Mouse (Mus musculus): ENCODE measurements at regions not wholly inside any gene's neighbourhood (a gene's known extent, or its start where the extent isn't known, plus 50 kb on each side); places are given as distances from the start of the nearest gene placed in this dataset.

DNA sequence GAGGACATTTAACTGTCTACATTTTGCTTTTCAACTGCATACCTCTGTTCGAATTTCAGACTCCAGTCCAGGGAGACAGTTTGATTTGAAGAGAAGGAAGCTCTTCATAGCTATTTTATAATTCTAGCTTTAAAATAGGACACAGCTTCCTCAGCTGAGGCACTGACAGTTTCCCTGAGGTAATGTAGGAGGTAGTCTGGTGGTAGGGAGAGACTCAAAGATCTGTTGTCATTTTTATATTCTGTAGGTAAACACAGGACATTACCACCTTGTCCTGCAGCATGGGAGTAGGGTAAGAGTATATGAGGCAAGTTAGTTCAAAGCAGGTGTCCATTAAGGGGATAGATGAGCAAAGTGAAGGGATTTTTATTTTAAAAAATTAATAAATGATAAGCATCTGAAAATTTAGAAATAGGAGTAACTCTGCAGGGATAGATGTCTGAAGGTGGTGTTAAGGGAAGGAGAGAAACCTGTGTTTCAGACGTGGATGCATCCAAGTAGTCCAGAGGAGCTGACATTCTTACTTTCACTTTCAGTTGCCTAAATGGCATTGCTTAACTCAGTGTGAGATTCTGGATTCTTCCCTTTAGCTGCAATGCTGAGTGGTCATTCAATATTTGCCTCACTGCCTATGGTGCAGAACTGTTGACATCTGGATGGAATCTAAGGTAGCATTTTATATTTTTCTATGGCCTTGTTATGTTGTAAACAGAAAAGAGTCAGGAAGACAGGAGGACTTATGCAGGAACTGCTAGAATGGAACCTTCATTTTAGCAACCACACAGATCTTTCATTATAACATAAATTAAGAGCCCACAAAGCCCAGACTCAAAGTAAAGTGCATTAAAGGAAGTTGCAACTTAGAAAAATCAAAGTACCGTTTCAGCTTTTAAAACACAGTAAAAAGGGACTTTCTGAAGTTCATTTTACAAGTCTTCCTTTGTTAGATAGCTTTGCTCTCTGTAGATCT is 126.3 kb upstream of the Syt1 start:
- Histone ChIP-seq H3K9me3 (no peaks in the 10 kb centered on the region), H3K27me3 (no peaks in the 10 kb centered on the region), H3K27ac (replicated peaks) (no peak overlapping the region), H3K4me3 (no peak overlapping the region), H3K4me2 (no peak overlapping the region), H3K36me3 (no peaks in the 10 kb centered on the region), H3K4me1 (replicated peaks) (no peaks in the 10 kb centered on the region), H3K9ac (no peak overlapping the region)
- no peak for ATAC-seq (ENCODE audit: low FRiP score, low read depth)
- 76% methylated on average over 3 of the region's 3 CpGs for WGBS

- Histone ChIP-seq H3K9me3 (no peaks in the 10 kb centered on the region), H3K36me3 (no peaks in the 10 kb centered on the region), H3K27me3 (no peaks in the 10 kb centered on the region), H3K4me3 (no peak overlapping the region), H3K4me2 (no peak overlapping the region), H3K27ac (replicated peaks) (no peak overlapping the region), H3K4me1 (replicated peaks) (no peaks in the 10 kb centered on the region), H3K9ac (no peak overlapping the region)
- ATAC-seq (ENCODE audit: low FRiP score, low read depth): no peak
- WGBS: 95% methylated on average over 4 of the region's 4 CpGs
Observed at GRCm38 (mm10) chr10:109134521-109134920, 123.7 kb upstream of the Syt1 start.

DNA sequence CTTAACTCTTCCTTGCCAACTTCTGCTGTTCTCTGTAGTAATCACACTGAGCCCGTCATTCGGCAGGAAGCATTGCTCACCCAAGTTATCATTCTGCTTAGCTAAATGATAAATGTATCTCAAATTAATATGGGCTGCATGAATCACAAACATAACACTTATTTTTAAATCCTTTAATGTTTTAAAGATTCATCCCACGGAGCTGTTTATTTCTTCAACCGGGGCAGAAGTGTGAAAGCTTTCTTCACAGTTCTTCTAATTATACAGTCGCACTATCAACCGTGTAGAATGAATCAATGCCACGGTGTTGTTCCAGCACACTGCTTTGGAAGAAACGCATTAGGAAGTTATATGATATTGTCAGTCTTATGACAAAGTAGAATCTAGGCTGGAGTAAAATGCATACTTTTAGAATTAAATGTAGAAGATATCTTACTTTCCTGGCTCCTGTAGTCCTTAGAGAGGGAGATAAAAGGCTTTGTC is 121.3 kb upstream of the Syt1 start:
- Histone ChIP-seq H3K27ac (replicated peaks) (no peak overlapping the region), H3K4me3 (no peak overlapping the region), H3K4me2 (no peak overlapping the region), H3K36me3 (no peaks in the 10 kb centered on the region), H3K9me3 (no peaks in the 10 kb centered on the region), H3K9ac (no peak overlapping the region), H3K4me1 (replicated peaks) (no peaks in the 10 kb centered on the region), H3K27me3 (no peaks in the 10 kb centered on the region)
- ATAC-seq (ENCODE audit: low FRiP score, low read depth): no peak
- 55% methylated on average over 8 of the region's 8 CpGs for WGBS

- Histone ChIP-seq H3K9ac (no peak overlapping the region), H3K27ac (replicated peaks) (no peak overlapping the region), H3K9me3 (no peaks in the 10 kb centered on the region), H3K27me3 (no peaks in the 10 kb centered on the region), H3K4me2 (no peak overlapping the region), H3K4me3 (no peak overlapping the region), H3K36me3 (no peaks in the 10 kb centered on the region), H3K4me1 (replicated peaks) (no peaks in the 10 kb centered on the region)
- no peak for ATAC-seq (ENCODE audit: low FRiP score, low read depth)
- WGBS: 66% methylated on average over 1 of the region's 1 CpGs
Observed at GRCm38 (mm10) chr10:109129552-109130110, 118.8 kb upstream of the Syt1 start.

DNA sequence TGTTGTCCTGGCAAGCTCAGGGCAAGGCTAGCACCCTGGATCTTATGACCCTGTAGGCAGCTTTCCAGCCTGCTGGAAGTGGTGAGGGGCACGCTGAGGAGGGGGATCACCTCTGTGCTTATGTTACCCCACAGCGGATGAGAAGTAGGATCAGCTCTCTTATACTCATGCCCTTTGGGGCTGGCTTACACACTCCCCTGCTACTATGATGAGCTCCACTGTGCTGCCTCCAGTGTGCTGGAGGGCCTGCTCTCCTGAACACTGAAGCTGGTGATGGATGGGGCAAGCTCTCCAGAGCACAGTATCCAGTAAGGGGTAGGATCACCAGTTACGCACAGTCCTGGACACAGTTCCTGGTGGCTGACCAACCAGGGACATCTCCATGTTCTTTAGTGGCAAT is 118.3 kb upstream of the Syt1 start:
- Histone ChIP-seq H3K36me3 (no peaks in the 10 kb centered on the region), H3K27me3 (no peaks in the 10 kb centered on the region), H3K4me1 (replicated peaks) (no peaks in the 10 kb centered on the region), H3K9me3 (no peaks in the 10 kb centered on the region), H3K9ac (no peak overlapping the region), H3K4me3 (no peak overlapping the region), H3K27ac (replicated peaks) (no peak overlapping the region), H3K4me2 (no peak overlapping the region)
- WGBS: 93% methylated on average over 3 of the region's 3 CpGs
- no peak for ATAC-seq (ENCODE audit: low FRiP score, low read depth)

GRCm38 (mm10) chr10:109126699-109127098 is 115.9 kb upstream of the Syt1 start:
- WGBS: 95% methylated on average over 2 of the region's 2 CpGs
- no peak overlapping the region for H3K4me2 ChIP-seq
- H3K27ac ChIP-seq (replicated peaks): no peak overlapping the region
- no peaks in the 10 kb centered on the region for H3K36me3 ChIP-seq
- ATAC-seq (ENCODE audit: low FRiP score, low read depth): no peak
- H3K27me3 ChIP-seq: no peaks in the 10 kb centered on the region
- H3K4me3 ChIP-seq: no peak overlapping the region
- no peaks in the 10 kb centered on the region for H3K4me1 ChIP-seq (replicated peaks)
- H3K9ac ChIP-seq: no peak overlapping the region
- H3K9me3 ChIP-seq: no peaks in the 10 kb centered on the region

DNA sequence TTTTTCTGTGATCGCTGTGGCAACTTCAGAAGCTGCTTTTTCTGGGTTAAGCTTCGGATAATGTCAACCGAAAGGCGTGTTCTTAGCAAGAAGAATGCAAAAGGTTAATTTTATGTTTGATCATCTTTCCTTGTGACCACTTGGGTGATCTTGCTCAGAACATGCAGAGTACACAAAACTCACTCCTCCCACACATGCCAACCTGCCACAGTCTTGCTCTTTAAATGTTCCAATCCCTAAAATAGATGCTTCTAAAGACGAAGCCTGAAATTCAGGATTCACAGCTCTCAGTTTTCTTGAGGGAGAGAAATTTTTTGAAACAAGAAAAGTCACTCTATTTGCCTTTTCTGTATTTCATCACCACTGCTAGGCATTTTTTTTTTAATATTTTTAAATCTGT is 106.4 kb upstream of the Syt1 start:
- Histone ChIP-seq H3K27me3 (no peaks in the 10 kb centered on the region), H3K4me1 (replicated peaks) (no peaks in the 10 kb centered on the region), H3K9ac (no peak overlapping the region), H3K9me3 (no peaks in the 10 kb centered on the region), H3K36me3 (no peaks in the 10 kb centered on the region), H3K4me2 (no peak overlapping the region), H3K4me3 (no peak overlapping the region), H3K27ac (replicated peaks) (no peak overlapping the region)
- no peak for ATAC-seq (ENCODE audit: low FRiP score, low read depth)
- 93% methylated on average over 5 of the region's 5 CpGs for WGBS

GRCm38 (mm10) chr10:109115013-109115627 is 104.3 kb upstream of the Syt1 start:
- H3K9ac ChIP-seq: no peak overlapping the region
- 84% methylated on average over 4 of the region's 4 CpGs for WGBS
- no peaks in the 10 kb centered on the region for H3K4me1 ChIP-seq (replicated peaks)
- no peak overlapping the region for H3K27ac ChIP-seq (replicated peaks)
- ATAC-seq (ENCODE audit: low FRiP score, low read depth): no peak
- no peaks in the 10 kb centered on the region for H3K27me3 ChIP-seq
- no peaks in the 10 kb centered on the region for H3K36me3 ChIP-seq
- H3K9me3 ChIP-seq: no peaks in the 10 kb centered on the region
- H3K4me2 ChIP-seq: no peak overlapping the region
- no peak overlapping the region for H3K4me3 ChIP-seq

DNA sequence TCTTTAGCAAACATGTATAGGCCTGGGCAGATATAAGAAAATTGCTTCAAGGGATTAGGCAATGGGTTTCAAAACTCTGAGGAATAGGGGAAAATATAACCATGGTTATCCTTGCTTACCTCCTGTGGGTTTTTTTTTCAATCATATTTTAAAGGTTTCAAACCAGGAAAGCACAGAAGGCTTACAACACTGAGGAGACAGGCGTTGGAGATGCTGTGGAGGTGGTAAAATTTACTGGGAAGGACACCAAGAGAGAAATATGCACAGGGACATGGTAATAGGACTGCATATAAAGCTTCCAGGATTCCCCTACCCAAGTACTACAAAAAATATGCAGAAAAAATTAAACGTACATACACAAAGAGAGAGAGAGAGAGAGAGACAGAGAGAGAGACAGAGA is 95.0 kb upstream of the Syt1 start:
- Histone ChIP-seq H3K4me3 (no peak overlapping the region), H3K9me3 (no peaks in the 10 kb centered on the region), H3K27me3 (no peaks in the 10 kb centered on the region), H3K4me1 (replicated peaks) (no peaks in the 10 kb centered on the region), H3K9ac (no peak overlapping the region), H3K27ac (replicated peaks) (no peak overlapping the region), H3K36me3 (no peaks in the 10 kb centered on the region), H3K4me2 (no peak overlapping the region)
- ATAC-seq (ENCODE audit: low FRiP score, low read depth): no peak
- WGBS: 81% methylated on average over 2 of the region's 2 CpGs

GRCm38 (mm10) chr10:109092219-109092618 is 81.4 kb upstream of the Syt1 start:
- Histone ChIP-seq H3K9ac (no peak overlapping the region), H3K4me2 (no peak overlapping the region), H3K27ac (replicated peaks) (no peak overlapping the region), H3K4me3 (no peak overlapping the region), H3K9me3 (no peaks in the 10 kb centered on the region), H3K4me1 (replicated peaks) (no peaks in the 10 kb centered on the region), H3K27me3 (no peaks in the 10 kb centered on the region), H3K36me3 (no peaks in the 10 kb centered on the region)
- 71% methylated on average over 4 of the region's 4 CpGs for WGBS
- no peak for ATAC-seq (ENCODE audit: low FRiP score, low read depth)

GRCm38 (mm10) chr10:109079773-109080172 is 69.0 kb upstream of the Syt1 start:
- Histone ChIP-seq H3K27me3 (no peaks in the 10 kb centered on the region), H3K27ac (replicated peaks) (no peak overlapping the region), H3K9ac (no peak overlapping the region), H3K4me2 (no peak overlapping the region), H3K36me3 (no peaks in the 10 kb centered on the region), H3K4me3 (no peak overlapping the region), H3K9me3 (no peaks in the 10 kb centered on the region), H3K4me1 (replicated peaks) (peaks cover 4% of the 10 kb centered on the region; the same call in 1 of the 2 replicates)
- WGBS: 52% methylated on average over 7 of the region's 7 CpGs
- ATAC-seq (ENCODE audit: low FRiP score, low read depth): no peak

DNA sequence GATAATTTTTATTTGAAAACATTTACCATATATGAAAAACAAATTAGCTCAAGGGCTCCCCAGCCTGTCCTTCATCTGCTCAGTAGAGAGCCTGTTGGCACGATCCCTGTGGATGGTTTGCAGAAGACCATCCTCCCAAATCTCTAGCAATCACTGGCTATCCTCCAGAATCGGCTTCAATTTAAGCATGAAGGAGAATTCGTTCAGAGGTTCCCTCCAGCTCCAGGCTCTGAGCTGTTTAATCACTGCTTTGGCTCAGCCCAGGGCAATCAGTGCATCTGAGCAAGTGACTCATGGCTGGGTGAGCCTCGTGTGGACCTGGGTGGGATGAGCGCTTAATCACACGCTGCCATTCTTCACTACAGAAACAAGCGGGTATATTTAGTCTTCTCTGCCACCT is 63.4 kb upstream of the Syt1 start:
- Histone ChIP-seq H3K36me3 (no peaks in the 10 kb centered on the region), H3K27ac (replicated peaks) (no peak overlapping the region), H3K9me3 (no peaks in the 10 kb centered on the region), H3K4me3 (no peak overlapping the region), H3K9ac (no peak overlapping the region), H3K27me3 (no peaks in the 10 kb centered on the region), H3K4me2 (no peak overlapping the region), H3K4me1 (replicated peaks) (no peaks in the 10 kb centered on the region)
- WGBS: 77% methylated on average over 7 of the region's 7 CpGs
- ATAC-seq (ENCODE audit: low FRiP score, low read depth): no peak
